19 mouse cellular contexts compared by ENCODE assay signal in genomic region chr1:182542110-182542509, GRCm38 (mm10). TPM values are rescaled to one million over a fixed set of nuclear protein-coding genes. Genes with fewer than 3 reads are reported as not detected.
"Had no signal": no experiment of that assay in that cellular context is flagged by ENCODE, and none has a peak within 500 bp of the region (broad histone marks: within the 10 kb centered on the region; RNA-seq: fewer than 3 reads in every experiment).

No protein-coding gene starts in this region.

- H3K36me3 ChIP-seq: kidney, embryonic 15.5 days; liver, embryonic 13.5 days; midbrain, embryonic 12.5 days; midbrain, embryonic 15.5 days; neural tube, embryonic 13.5 days had no signal

- H3K4me3 ChIP-seq: kidney, embryonic 15.5 days; liver, embryonic 13.5 days; midbrain, embryonic 12.5 days; midbrain, embryonic 15.5 days; myocyte; neural tube, embryonic 13.5 days had no signal

- H3K27me3 ChIP-seq: kidney, embryonic 15.5 days; liver, embryonic 13.5 days; midbrain, embryonic 12.5 days; midbrain, embryonic 15.5 days; neural tube, embryonic 13.5 days had no signal

- ATAC-seq: intestine, postnatal 0 days; midbrain, embryonic 15.5 days had no signal

- DNase-seq: kidney, postnatal 10 days; kidney, postnatal 36 days; liver, embryonic 13.5 days; lung, adult 2 months; lung, postnatal 14 days; thymus, postnatal 25 days had no signal

- H3K4me2 ChIP-seq: kidney, embryonic 15.5 days; liver, embryonic 13.5 days; midbrain, embryonic 12.5 days; midbrain, embryonic 15.5 days; neural tube, embryonic 13.5 days had no signal

- H3K9me3 ChIP-seq: kidney, embryonic 15.5 days; liver, embryonic 13.5 days; midbrain, embryonic 15.5 days; neural tube, embryonic 13.5 days had no signal

- H3K9ac ChIP-seq: kidney, embryonic 15.5 days; liver, embryonic 13.5 days; midbrain, embryonic 12.5 days; midbrain, embryonic 15.5 days; neural tube, embryonic 13.5 days had no signal

- H3K4me1 ChIP-seq: liver, embryonic 13.5 days had no signal

- H3K27ac ChIP-seq: kidney, embryonic 15.5 days; liver, embryonic 13.5 days; macrophage; midbrain, embryonic 12.5 days; midbrain, embryonic 15.5 days; neural tube, embryonic 13.5 days had no signal

RNA-seq across cellular contexts. Expression of gene Capn8, which starts 22.7 kb away (rescaled TPM):
- total RNA-seq: layer of hippocampus, postnatal 14 days; left cerebral cortex, postnatal 25 days; megakaryocyte, adult 5-6 weeks; neutrophil, adult 5-6 weeks had no signal
- polyA plus RNA-seq: kidney, embryonic 15.5 days; limb, embryonic 11.5 days; liver, embryonic 13.5 days; macrophage; myocyte; spleen, adult 2 months had no signal
